Mouse (Mus musculus) cerebellum, postnatal 14 days (tissue): ENCODE data around the gene Etl4.

Experiments
- DNase-seq, 2 experiments: peaks; one replicate each; pipeline ENCODE4 v3.0.0; 2021; ENCODE audit warnings: mixed read lengths in 2 of 2

Etl4 gene

GRCm38 (mm10) chr2:20583032-20583431, 673.5 kb downstream of the Etl4 start:
- DNase-seq: no peak

- DNase-seq: no peak
Measured at GRCm38 (mm10) chr2:20583562-20584153, 674.1 kb downstream of the Etl4 start.

- no peak for DNase-seq
Measured at GRCm38 (mm10) chr2:20587913-20588312, 678.3 kb downstream of the Etl4 start.

GRCm38 (mm10) chr2:20588631-20589030, 679.1 kb downstream of the Etl4 start:
- no peak for DNase-seq

GRCm38 (mm10) chr2:20594129-20594528, 684.5 kb downstream of the Etl4 start:
- DNase-seq: no peak

- no peak for DNase-seq
Measured at GRCm38 (mm10) chr2:20595000-20595399, 685.4 kb downstream of the Etl4 start.

GRCm38 (mm10) chr2:20596558-20596957, 687.0 kb downstream of the Etl4 start:
- DNase-seq: no peak

GRCm38 (mm10) chr2:20597193-20597592, 687.6 kb downstream of the Etl4 start:
- DNase-seq: no peak

- no peak for DNase-seq
Measured at GRCm38 (mm10) chr2:20602656-20603055, 693.1 kb downstream of the Etl4 start.

- no peak for DNase-seq
Measured at GRCm38 (mm10) chr2:20603536-20603935, 694.0 kb downstream of the Etl4 start.

GRCm38 (mm10) chr2:20603991-20604390, 694.4 kb downstream of the Etl4 start:
- DNase-seq: no peak

- DNase-seq: no peak
Measured at GRCm38 (mm10) chr2:20609203-20609602, 699.6 kb downstream of the Etl4 start.

GRCm38 (mm10) chr2:20615948-20616347, 706.4 kb downstream of the Etl4 start:
- peak; percentile 48 to 62 for DNase-seq

- peak; percentile 4 to 26 for DNase-seq
Measured at GRCm38 (mm10) chr2:20618396-20618795, 708.8 kb downstream of the Etl4 start.

- DNase-seq: no peak
Measured at GRCm38 (mm10) chr2:20619881-20620280, 710.3 kb downstream of the Etl4 start.

GRCm38 (mm10) chr2:20629156-20629712, 719.7 kb downstream of the Etl4 start:
- DNase-seq: no peak

GRCm38 (mm10) chr2:20638604-20639003, 729.0 kb downstream of the Etl4 start:
- DNase-seq: no peak

GRCm38 (mm10) chr2:20639721-20640120, 730.1 kb downstream of the Etl4 start:
- DNase-seq: no peak

GRCm38 (mm10) chr2:20642818-20643217, 733.2 kb downstream of the Etl4 start:
- no peak for DNase-seq

- DNase-seq: peak; percentile 29 to 45
Measured at GRCm38 (mm10) chr2:20649817-20650216, 740.2 kb downstream of the Etl4 start.

- no peak for DNase-seq
Measured at GRCm38 (mm10) chr2:20653116-20653515, 743.5 kb downstream of the Etl4 start.

- no peak for DNase-seq
Measured at GRCm38 (mm10) chr2:20654058-20654457, 744.5 kb downstream of the Etl4 start.

- no peak for DNase-seq
Measured at GRCm38 (mm10) chr2:20654598-20655340, 745.2 kb downstream of the Etl4 start.

GRCm38 (mm10) chr2:20655341-20655612, 745.7 kb downstream of the Etl4 start:
- DNase-seq: no peak

GRCm38 (mm10) chr2:20657856-20658255, 748.3 kb downstream of the Etl4 start:
- no peak for DNase-seq
